Mouse (Mus musculus) adrenal gland, adult 8-10 months (tissue): ENCODE data around the gene LTO1. TPM values are rescaled to one million over a fixed set of nuclear protein-coding genes. Genes with fewer than 3 reads are reported as not detected.

Experiments
- DNase-seq: peaks from one replicate; pipeline ENCODE4 v3.0.0; 2022
- total RNA-seq, 4 experiments: library from RNA; stranded (reverse); gene quantifications; 2 replicates each; pipeline ENCODE4 v1.2.4; 2022

LTO1 gene
- total RNA-seq, 4 experiments from 2014 or later: 27.1 to 39.7 (median 31.2) TPM

DNA sequence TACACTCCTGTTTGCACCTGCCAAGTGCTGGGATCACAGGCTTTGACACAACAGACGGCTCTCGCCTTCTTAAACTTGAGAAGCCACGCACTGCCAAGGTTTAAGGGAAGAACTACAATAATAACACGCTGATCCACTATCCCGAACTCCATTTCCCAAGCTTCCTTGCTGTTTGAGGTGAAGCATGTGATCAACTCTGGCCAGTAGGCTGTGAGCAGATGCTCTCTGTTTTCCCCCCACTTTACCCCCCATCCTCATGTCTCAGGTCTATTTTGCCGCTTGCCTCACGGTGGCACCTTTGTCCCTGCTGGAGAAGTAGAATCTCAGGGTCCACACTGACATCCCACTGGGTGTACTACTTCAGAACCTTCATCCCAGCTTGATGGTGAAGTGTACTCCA lies 6.2 kb upstream of the LTO1 start:
- DNase-seq: no peak

DNA sequence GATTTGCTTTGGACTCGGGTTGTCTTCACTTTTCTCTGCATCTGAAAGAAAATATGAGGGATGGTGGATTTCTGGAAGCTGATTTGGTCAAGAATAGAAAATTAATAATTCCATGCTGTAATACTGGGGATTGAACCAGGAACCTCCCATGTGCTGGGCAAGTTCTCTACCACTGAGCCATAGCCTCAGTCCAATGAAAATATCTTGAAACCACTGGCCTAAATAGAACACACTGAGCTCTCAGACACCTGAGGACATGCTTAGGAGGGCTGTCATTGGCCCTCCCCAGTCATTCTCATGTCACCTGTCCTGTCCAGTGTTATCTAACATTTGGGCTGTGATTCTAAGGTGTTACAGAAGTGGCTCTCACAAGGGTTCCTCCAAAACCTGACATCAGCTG lies 3.8 kb upstream of the LTO1 start:
- no peak for DNase-seq

DNA sequence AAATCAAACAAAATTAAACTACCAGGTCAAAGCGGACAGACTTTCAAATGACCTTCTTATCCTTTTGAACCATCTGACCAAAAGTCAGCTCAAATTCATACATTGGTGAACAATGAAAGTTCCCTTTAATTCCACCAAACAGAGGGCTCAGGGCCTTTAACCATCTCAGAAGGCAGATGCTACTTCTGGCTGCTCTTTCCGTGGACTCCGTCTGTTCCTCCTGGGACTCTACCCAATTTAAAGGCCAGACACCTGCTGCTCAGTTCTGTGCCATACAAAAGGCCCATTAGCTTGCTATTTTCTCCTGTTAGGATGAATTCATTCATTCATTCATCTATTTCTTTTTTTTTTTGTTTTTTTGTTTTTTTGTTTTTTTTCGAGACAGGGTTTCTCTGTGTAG lies 2.0 kb upstream of the LTO1 start:
- DNase-seq: no peak

DNA sequence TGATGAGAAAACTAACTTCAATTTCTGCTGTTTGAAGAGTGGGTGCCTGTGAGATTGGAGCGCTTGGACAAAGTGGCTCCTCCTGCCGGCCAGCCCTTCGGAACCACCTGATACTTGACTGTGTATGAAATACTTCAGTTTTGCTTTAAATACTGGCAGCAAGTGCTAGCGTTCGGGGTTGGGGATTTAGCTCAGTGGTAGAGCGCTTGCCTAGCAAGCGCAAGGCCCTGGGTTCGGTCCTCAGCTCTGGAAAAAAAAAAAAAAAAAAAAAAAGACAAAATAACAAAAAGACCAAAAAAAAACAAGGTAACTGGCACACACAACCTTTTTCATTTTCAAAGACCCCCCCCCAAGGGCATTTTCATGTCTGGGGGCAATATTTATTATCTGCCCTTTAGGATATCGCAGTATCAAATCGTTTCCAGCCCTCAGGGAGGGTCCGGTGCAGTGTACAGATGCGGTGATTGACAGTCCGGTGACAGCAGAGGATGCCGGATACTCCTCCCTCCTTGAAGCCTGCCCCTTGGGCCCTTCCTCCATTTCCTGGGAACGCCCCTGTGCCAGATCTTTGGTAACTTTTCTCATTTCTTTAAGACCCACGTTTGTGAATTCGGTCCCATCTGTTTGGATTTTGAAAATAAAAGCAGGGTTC lies 478 bp upstream of the LTO1 start:
- no peak for DNase-seq

DNA sequence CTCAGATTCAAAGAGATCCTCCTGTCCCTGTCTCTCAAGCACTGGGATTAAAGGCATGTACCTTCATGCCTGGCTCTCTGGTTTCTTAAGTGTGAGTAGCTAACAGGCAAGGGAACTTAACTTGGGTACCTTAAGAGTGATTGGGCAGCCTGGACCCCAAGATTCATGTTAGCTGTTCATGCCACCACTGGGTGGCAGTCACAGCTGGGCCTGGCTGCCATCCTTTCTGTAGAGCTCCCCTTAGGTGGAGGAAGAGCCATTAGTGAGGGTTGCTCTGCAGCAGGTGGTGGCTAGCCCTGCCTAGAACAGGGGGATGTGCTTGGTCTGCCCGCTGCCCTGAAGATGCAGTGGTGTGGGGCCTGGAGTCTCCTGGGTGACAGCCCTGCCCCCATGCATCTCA lies 3.9 kb downstream of the LTO1 start:
- no peak for DNase-seq

DNA sequence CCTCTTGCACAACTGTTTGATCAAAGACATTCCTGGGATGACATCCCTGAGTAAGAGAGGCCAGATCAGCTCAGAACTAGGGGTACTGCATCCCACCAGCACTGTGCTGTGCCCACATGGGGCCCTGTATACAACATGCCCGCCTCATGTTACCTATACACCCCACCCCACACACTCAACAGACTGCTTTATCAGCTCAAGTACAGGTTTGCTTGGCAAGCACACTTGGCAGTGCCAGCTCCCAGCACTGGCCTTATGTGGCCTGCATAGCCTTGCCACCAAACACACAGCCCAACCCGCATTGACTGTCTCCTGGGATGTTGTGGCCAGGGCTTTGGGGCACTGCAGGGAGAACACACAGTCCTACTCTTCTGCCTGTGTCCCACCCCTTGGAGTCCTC lies 12.7 kb downstream of the LTO1 start:
- no peak for DNase-seq

DNA sequence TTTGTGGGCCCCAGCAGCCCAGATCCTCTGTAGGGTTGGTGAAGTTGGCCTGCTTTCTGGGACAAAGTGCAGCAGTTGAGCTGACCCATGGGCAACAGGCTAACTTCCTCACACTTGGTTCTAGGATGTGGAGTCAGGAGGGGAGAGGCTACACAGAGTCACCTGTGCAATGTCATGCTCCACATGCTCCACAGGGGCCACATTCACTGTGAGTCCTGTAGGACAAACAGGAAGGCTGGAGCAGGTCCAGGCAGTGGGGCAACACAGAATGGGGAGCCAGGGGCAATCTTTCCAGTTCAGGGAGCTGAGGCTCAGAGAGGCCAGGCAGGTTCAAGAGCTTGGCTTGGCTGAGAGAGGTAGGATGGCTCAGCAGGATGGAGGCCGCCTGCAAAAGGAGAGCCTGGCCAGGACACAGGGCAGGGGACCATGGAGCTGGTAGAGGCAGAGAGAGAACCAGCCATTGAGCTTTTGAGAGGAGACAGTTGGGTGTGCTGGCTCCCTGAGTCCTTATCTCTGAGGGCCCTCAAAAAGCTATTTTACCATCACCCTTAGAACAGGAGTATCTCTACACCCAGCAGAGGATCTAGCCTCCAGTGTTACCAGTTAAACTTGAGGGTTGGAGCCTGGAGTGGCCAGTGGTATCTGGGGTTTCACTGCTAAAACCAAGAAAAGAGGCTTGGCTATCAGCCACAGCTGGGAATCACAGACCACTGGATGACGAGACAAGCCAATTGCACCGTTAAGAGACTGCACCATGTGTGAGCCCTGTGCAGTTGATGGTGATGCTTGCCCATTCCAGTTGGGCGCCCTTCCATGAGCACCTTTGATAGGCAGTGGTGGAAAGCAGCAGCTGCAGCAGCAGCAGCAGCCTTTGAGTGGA lies 13.3 kb downstream of the LTO1 start:
- no peak for DNase-seq

DNA sequence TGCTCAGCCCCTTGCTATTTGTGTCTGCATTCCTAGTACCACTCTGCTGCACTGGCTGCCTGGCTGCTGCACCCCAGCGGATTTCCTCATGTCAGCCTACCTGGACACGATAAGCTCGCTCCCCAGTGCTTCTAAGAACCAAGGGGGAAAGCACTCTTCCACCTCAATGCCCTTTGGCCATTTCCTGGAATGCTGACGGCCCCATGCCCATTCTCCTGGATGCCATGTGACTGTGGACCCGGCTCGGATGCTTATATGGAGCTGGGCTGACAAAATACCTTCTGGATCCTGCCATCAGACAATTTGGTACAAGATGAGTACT lies 13.9 kb downstream of the LTO1 start:
- no peak for DNase-seq

DNA sequence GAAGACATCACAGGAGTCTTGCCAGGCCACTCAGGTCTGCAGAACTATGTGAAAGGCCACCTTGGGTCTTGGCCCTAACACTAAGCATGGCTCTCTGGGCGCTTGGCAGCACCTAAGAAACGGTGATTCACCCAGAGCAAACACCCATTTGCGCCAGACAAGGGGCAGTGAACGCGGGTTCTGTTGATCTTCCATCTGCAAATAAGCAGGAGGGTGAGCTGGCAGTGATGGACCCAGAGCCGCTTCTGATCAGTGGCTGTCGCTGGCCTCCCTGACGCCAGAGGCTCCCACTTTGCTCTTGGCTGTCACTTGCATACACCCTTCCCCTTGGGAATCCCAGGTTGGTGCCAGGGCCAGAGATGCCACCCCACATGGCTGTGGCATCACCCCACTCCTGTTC lies 14.6 kb downstream of the LTO1 start:
- no peak for DNase-seq

DNA sequence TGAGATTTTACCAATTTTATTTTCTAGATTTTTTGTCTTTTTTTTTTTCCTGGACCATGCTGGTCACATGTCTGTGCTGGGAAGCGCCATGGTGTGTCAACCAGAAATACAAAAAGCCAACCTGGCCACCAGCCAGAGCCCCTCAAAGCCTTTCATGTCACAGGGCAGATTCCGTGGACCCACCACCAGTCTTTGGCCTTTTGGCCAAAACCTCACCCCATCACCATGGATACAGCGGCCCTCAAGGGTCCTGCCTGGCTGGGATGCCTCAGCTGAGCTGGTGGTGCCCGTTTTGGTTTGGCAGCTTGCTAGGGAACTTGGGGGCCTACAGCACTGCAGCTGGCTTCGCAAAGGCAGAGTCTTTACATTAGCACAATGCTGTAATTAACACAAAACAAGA lies 15.0 kb downstream of the LTO1 start:
- DNase-seq: no peak

DNA sequence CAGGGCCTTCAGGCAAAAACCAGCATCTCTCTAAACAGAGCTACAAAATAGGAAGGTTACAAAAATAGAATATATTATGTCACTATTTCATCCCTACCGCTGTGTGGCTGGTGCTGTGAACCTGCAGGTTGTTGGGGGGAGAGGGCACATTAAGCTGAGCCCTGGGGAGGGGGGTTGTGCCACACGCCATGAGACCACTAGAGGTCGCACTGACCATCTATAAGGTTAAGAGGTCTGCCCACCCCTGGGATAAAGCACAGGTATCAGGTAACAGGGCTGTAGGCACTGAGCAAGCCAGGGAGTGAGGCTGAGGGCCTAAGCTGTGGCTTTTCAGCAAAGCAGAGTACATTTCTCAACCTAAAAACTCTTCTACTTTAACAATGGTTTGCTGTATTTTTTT lies 16.9 kb downstream of the LTO1 start:
- no peak for DNase-seq

DNA sequence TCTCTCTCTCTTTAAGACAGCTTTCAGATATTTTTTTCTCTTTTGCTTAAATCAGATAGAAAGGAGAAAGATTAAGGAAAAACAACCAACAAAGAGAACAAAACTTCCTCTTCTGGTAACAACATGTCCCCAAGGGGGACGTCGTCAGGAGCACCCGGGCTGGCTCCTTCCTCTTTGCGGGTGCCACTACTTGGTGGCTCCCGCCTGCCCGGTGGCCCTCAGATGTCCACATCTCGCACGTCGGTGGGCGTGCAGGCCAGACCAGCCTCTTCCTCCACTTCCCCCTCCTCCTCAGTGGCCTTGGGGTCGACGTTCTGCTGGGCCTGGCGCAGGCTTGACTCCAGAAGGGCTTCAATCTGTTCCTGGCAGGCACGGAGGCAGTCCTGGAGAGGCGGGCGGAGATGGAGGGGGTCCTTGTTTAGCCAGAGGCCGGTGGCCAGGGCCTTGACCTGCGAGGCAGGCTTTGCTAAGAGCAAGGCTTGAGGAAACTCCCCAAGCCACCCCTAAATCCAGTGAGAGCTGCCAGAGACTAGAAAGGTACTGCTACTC lies 17.6 kb downstream of the LTO1 start:
- DNase-seq: no peak

DNA sequence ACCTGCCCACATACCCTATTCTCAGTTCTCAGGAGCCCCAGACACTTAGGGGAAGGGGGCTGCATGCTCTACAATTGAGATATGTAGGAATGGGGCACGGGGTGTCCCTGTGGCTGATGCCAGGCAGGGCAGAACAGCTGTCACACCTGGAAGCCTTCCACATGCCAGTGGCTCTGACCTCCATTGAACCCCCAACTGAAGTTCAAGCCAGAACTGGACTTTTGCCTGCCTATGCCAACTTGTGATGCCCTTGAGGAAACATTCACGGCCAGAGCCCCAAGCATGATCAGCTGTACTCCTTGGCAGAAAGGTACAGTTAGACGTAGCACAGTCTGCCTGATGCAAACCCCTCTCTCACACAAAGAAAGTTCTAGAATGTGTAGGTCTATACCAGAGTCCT lies 18.4 kb downstream of the LTO1 start:
- DNase-seq: peak; percentile 45

DNA sequence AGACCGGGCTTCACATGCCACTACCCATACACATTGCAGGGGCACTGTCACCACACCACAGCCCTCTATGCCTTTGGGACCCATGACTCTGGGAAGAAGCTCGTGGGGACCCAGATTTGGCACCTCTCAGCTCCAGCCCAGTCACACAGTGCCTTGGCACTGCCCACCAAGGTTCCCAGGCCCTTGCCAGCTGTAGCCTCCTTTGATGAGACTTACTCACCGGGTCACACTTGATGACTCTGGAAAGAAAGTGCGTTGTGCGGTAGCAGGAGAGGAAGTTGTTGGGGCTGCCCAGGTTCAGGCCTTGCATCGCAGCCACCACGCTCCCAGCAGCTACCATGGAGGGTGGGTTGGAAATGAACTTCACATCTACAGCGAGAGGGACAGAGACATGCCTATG lies 18.9 kb downstream of the LTO1 start:
- peak; percentile 55 for DNase-seq

DNA sequence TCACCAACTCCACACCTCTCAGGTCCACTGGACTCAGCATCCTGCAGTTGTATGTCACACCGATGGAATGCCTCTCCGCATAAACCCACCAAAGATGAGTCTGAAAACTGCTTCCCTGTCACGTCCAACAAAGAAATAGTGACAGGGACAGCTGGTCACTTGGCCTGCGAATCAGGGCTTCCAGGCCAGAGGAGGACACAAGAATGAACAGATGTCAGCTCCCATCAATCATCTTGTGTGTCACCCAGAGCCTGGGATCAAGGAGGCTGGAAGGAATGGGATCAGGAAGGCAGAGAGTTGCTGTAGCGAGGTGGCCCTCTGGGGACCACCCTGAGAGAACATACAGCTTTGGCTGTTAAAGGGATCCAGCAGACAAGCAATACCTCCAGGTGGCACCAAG lies 20.0 kb downstream of the LTO1 start:
- DNase-seq: no peak

DNA sequence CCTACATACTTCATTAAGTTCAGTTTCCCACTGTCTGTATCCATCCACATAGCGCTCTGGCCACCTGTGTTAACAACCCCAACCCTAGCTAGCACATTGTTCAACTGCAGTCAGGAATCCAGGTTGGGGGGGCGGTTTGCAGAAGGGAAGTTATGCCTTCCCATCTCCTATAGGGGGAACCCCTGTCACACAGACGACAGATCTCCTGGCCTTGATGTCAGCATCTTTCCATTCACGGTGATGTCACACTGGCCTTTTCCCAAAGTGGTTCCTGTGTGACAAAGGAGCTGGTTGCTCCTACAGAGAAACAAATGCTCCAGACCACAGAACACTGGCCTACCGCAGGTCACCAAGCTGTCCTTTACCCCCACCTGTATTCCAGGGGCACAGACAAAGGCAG lies 20.7 kb downstream of the LTO1 start:
- DNase-seq: no peak

DNA sequence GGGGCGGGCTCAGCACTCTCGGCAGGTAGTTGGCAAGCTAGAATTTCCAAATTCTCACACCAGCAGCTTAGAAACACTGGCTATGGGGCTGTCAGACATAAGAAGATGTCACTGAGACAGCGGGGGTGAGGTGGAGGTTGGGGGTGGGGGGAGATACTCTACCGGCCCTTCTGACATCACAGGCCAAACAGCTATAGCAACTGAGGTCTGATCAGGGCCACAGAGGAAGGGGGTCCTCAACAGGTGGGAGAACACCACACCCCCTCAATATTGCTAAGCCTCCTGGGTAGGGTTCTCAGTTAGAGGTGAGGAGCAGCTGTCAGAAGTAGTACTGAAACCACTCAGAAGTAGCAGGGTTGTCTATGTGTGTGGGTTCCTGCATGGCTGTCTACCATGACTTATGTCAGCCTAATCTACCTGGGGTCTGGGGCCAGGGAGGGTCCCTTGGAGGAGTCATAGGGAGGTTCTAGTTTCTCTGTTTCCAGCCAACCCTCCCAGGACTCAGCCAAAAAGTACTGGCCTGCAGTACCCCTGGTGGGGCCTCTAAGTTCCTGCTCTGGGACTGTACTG lies 21.5 kb downstream of the LTO1 start:
- DNase-seq: no peak

DNA sequence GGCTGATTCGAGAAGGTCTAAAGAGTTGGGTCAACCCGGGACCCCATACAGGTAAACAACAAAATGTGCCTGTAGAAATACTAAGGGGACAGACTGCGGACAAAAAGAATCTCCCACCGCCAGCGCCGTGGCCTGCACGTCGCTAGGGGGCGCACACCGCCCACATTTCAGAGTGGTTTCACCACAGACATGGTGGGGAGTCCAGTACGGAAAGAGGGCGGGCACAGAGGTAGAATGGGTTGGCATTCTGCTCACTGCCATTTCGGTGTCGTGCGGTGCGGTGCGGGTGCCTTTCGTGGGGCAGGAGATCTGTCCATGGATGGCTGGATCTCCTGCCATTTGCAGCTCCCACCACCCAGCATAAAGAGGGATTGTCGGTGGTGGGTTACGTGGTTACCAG lies 22.6 kb downstream of the LTO1 start:
- peak; percentile 87 for DNase-seq

DNA sequence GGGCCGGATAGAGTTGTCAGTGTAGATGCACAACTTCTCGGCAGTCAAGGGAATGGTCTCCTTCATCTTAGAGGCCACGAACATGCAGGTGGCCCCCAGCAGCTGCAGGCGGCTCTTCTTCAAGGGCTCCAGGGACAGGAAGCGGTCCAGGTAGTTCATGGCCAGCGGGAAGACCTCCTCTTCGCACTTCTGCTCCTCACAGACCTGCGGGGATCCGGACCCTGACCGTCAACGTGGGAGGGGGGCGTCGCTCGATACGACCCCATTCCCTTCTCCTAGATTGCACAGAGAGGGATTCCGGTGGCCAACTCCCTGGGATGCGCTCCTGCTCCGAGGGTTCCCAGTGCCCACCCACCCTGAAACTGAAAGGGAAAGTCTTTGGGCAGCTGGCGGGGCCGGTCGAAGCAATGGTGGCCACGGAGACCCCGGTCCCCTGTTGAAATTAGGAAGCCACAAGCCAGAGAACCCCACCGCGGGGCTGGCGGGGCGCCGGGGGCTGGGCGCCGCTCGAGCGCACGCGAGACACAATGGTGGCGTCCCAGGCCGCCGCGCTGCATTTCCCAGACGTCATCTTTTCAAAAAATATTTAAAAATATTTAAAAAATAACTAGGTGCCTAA lies 23.1 kb downstream of the LTO1 start:
- no peak for DNase-seq

DNA sequence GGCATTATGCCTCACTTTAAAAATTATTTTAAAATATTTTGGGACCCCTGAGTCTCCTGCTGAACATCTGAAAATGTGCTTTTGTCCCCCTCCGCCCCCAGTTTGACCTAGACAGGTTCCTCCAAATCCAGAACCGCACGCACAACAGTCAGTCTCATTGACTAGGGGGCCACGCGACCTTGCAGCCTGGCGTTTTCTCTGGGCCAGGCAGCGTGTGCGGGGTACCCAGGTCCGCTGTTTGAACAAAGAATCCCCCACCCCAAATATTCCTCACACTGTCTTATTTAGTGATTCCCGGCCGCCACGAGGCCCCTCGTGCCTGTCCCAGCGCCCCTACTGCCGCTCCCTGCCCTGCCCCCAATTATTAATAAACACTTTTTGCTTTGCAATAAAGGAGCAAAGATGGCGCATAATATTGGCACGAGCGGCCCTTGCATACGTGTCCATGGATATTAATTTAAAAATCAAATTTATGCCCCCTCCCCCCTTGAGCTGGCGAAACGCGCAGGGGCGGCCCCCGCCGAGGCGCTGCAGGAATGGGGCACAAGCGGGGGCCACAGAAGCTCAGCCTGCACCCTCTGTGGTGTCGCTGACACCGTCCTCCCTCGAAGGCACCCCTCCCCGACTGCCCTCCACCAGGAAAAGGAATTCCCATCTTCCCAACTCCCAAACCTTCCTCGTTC lies 23.9 kb downstream of the LTO1 start:
- no peak for DNase-seq

DNA sequence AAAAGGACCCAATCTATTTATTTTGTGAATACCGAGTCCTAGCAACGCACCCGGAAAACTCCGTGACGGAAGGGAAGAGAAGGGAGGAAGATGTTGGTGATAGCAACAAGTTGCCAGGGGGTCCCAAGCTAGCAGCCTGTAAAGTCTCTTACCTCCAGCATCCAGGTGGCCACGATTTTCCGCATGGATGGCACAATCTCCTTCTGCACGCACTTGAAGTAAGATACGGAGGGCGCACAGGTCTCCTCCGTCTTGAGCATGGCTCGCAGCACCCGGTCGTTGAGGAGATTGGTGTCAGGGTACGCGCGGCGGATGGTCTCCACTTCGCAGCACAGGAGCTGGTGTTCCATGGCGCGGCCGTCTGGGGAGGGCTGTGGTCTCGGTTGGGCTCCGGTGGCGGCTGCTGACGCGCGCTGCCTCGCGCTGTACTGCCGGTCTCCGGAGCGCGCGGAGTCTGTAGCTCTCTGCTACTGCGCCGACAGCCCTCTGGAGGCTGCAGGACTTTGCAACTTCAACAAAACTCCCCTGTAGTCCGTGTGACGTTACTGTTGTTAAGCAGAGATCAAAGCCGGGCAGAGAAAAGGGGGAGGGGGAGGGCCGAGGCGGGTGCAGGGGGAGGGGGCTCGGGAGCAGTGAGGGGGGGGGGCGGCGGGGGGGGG lies 24.6 kb downstream of the LTO1 start, which contains the start of gene Ccnd1:
TSS of gene Ccnd1 (minus strand) at position 582 of the 659 bp plus-strand sequence.
- DNase-seq: peak; percentile 72

DNA sequence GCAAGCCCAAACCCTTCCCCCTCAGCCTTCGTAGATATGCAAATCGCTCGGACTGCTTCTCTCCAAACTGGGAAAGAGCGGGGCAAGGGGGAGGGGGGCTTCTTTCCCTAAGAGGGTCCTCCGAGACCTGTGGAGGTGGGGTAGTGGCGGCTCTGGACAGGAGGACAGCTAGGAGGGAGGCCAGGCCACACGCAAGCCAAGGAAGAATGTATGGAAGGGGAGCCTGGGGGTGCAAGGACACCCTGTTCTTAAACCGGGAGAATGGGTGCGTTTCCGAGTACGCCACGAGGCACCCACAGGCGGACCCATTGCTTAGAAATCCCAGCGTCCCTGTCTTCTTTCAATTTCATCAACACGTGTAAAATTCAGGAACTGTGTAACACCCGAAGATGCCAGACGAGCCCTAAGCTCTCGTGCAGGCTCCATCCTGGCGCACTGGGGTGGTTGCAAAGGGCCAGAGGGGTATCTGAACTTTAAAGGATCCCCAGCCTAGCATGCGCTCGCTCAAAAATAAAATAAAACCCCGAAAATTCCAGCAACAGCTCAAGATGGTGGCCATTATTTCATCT lies 25.2 kb downstream of the LTO1 start:
- no peak for DNase-seq
